Mouse (Mus musculus): ENCODE data around the gene Nhlh1. TPM values are rescaled to one million over a fixed set of nuclear protein-coding genes. Genes with fewer than 3 reads are reported as not detected.

The Nhlh1 gene
- polyA plus RNA-seq (2012), result not detected in 2 replicates

GRCm38 (mm10) chr1:172057491-172057921, at the start of gene Nhlh1:
Gene Nhlh1 (minus strand): TSS chr1:172057573.
- TF ChIP-seq TAL1 (IDR thresholded peaks at IDR 0.05; ENCODE audit: low read length), result no peak
- no peak for TF ChIP-seq GATA1 (IDR thresholded peaks at IDR 0.05; ENCODE audit: low read length)
- no peaks in the 10 kb centered on the region for H3K9me3 ChIP-seq (ENCODE audit: control insufficient read depth, low read length)
- no peaks in the 10 kb centered on the region for H3K36me3 ChIP-seq (ENCODE audit: control insufficient read depth)
- no peak within 1 kb of the TSS for H3K4me3 ChIP-seq (replicated peaks)
- H3K4me1 ChIP-seq (ENCODE audit: control insufficient read depth), result no peaks in the 10 kb centered on the region
- H3K27me3 ChIP-seq (ENCODE audit: control insufficient read depth), result peaks cover 48% of the 10 kb centered on the region

- no peaks in the 10 kb centered on the region for H3K4me1 ChIP-seq (ENCODE audit: control insufficient read depth)
- H3K27me3 ChIP-seq (ENCODE audit: control insufficient read depth), result no peaks in the 10 kb centered on the region
- H3K36me3 ChIP-seq (ENCODE audit: control insufficient read depth), result peaks cover 94% of the 10 kb centered on the region
- H3K4me3 ChIP-seq (replicated peaks), result no peak overlapping the region
- TF ChIP-seq TAL1 (IDR thresholded peaks at IDR 0.05; ENCODE audit: low read length), result no peak
- no peak for TF ChIP-seq GATA1 (IDR thresholded peaks at IDR 0.05; ENCODE audit: low read length)
- H3K9me3 ChIP-seq (ENCODE audit: control insufficient read depth, low read length), result no peaks in the 10 kb centered on the region
These were observed 47.7 kb upstream of the Nhlh1 start for GRCm38 (mm10) chr1:172105101-172105500.

GRCm38 (mm10) chr1:172103619-172104018, 46.2 kb upstream of the Nhlh1 start:
- H3K4me1 ChIP-seq (ENCODE audit: control insufficient read depth), result no peaks in the 10 kb centered on the region
- H3K36me3 ChIP-seq (ENCODE audit: control insufficient read depth), result peaks cover 88% of the 10 kb centered on the region
- TF ChIP-seq TAL1 (IDR thresholded peaks at IDR 0.05; ENCODE audit: low read length) (no peak), GATA1 (IDR thresholded peaks at IDR 0.05; ENCODE audit: low read length) (no peak)

GRCm38 (mm10) chr1:172099325-172100033, 42.1 kb upstream of the Nhlh1 start:
- Histone ChIP-seq H3K4me3 (replicated peaks) (no peak overlapping the region), H3K4me1 (ENCODE audit: control insufficient read depth) (no peaks in the 10 kb centered on the region), H3K36me3 (ENCODE audit: control insufficient read depth) (peaks cover 77% of the 10 kb centered on the region), H3K27me3 (ENCODE audit: control insufficient read depth) (no peaks in the 10 kb centered on the region), H3K9me3 (ENCODE audit: control insufficient read depth, low read length) (no peaks in the 10 kb centered on the region)
- TF ChIP-seq GATA1 (IDR thresholded peaks at IDR 0.05; ENCODE audit: low read length), result no peak
- TF ChIP-seq TAL1 (IDR thresholded peaks at IDR 0.05; ENCODE audit: low read length), result no peak

More at GRCm38 (mm10) chr1:172103619-172104018, 46.2 kb upstream of the Nhlh1 start:
- Histone ChIP-seq H3K9me3 (ENCODE audit: control insufficient read depth, low read length) (no peaks in the 10 kb centered on the region), H3K4me3 (replicated peaks) (no peak overlapping the region), H3K27me3 (ENCODE audit: control insufficient read depth) (no peaks in the 10 kb centered on the region)

- H3K4me1 ChIP-seq (ENCODE audit: control insufficient read depth), result no peaks in the 10 kb centered on the region
- peaks cover 78% of the 10 kb centered on the region for H3K36me3 ChIP-seq (ENCODE audit: control insufficient read depth)
- TF ChIP-seq GATA1 (IDR thresholded peaks at IDR 0.05; ENCODE audit: low read length) (no peak), TAL1 (IDR thresholded peaks at IDR 0.05; ENCODE audit: low read length) (no peak)
- H3K27me3 ChIP-seq (ENCODE audit: control insufficient read depth), result no peaks in the 10 kb centered on the region
- no peaks in the 10 kb centered on the region for H3K9me3 ChIP-seq (ENCODE audit: control insufficient read depth, low read length)
- H3K4me3 ChIP-seq (replicated peaks), result no peak overlapping the region
These were observed 37.8 kb upstream of the Nhlh1 start for GRCm38 (mm10) chr1:172095202-172095601.

- Histone ChIP-seq H3K4me3 (replicated peaks) (no peak overlapping the region), H3K9me3 (ENCODE audit: control insufficient read depth, low read length) (no peaks in the 10 kb centered on the region), H3K36me3 (ENCODE audit: control insufficient read depth) (peaks cover 82% of the 10 kb centered on the region), H3K4me1 (ENCODE audit: control insufficient read depth) (no peaks in the 10 kb centered on the region), H3K27me3 (ENCODE audit: control insufficient read depth) (no peaks in the 10 kb centered on the region)
- no peak for TF ChIP-seq TAL1 (IDR thresholded peaks at IDR 0.05; ENCODE audit: low read length)
These were observed 36.9 kb upstream of the Nhlh1 start for GRCm38 (mm10) chr1:172094295-172094694.

GRCm38 (mm10) chr1:172093522-172093921, 36.1 kb upstream of the Nhlh1 start:
- no peak for TF ChIP-seq GATA1 (IDR thresholded peaks at IDR 0.05; ENCODE audit: low read length)
- no peak for TF ChIP-seq TAL1 (IDR thresholded peaks at IDR 0.05; ENCODE audit: low read length)
- Histone ChIP-seq H3K27me3 (ENCODE audit: control insufficient read depth) (no peaks in the 10 kb centered on the region), H3K36me3 (ENCODE audit: control insufficient read depth) (peaks cover 85% of the 10 kb centered on the region), H3K4me3 (replicated peaks) (no peak overlapping the region), H3K9me3 (ENCODE audit: control insufficient read depth, low read length) (no peaks in the 10 kb centered on the region), H3K4me1 (ENCODE audit: control insufficient read depth) (no peaks in the 10 kb centered on the region)

GRCm38 (mm10) chr1:172082899-172083445, 25.6 kb upstream of the Nhlh1 start:
- Histone ChIP-seq H3K9me3 (ENCODE audit: control insufficient read depth, low read length) (no peaks in the 10 kb centered on the region), H3K27me3 (ENCODE audit: control insufficient read depth) (no peaks in the 10 kb centered on the region), H3K4me3 (replicated peaks) (peak overlapping the region; percentile 86), H3K4me1 (ENCODE audit: control insufficient read depth) (peaks cover 36% of the 10 kb centered on the region), H3K36me3 (ENCODE audit: control insufficient read depth) (peaks cover 28% of the 10 kb centered on the region)
- TF ChIP-seq TAL1 (IDR thresholded peaks at IDR 0.05; ENCODE audit: low read length), result no peak
- no peak for TF ChIP-seq GATA1 (IDR thresholded peaks at IDR 0.05; ENCODE audit: low read length)

GRCm38 (mm10) chr1:172082101-172082898, 24.9 kb upstream of the Nhlh1 start, which contains the start of the genes Copa and Ncstn:
Gene Copa (plus strand): TSS chr1:172082529.
Gene Ncstn (minus strand): TSS chr1:172082795.
- Histone ChIP-seq H3K27me3 (ENCODE audit: control insufficient read depth) (no peaks in the 10 kb centered on the region), H3K4me3 (replicated peaks) (peak within 1 kb of the TSS; percentile 86), H3K9me3 (ENCODE audit: control insufficient read depth, low read length) (no peaks in the 10 kb centered on the region), H3K4me1 (ENCODE audit: control insufficient read depth) (peaks cover 40% of the 10 kb centered on the region), H3K36me3 (ENCODE audit: control insufficient read depth) (peaks cover 34% of the 10 kb centered on the region)
- TF ChIP-seq GATA1 (IDR thresholded peaks at IDR 0.05; ENCODE audit: low read length) (no peak), TAL1 (IDR thresholded peaks at IDR 0.05; ENCODE audit: low read length) (no peak)
